Mouse (Mus musculus): ENCODE data around the gene Sh3rf1.

The Sh3rf1 gene

DNA sequence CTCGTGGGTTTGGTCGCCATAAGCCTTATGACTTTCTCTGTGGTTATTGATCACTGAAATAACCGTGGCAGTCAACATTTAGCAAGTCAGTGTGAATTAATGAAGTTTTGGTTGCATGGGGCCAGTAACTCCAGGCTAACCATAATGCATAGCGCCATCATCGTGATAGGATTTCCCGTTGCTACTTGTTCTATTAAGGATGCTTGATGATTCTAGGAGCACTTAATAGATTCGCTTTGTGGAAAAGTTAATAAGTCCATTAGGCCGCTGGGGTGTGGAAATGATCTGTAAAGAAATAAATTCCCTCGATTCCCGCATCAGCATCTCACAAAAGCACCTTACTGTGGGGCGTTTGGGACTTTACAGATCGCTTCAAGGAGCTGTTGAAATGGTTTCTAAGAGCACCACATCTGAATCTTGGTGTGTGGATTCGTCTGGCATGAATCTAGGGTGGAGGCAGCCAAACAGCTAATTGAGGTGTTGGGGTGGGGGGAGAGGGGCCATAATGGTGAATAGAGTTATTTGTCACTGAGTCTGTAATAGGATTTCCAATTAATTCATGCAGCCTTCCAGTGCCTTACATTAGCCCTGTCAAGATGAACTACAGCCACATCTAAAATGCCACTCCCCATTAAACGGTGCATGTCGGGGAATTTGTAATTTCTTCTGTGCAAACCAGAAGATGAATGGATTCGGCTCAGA, 101.5 kb downstream of the Sh3rf1 start:
- DNase-seq = no peak

DNA sequence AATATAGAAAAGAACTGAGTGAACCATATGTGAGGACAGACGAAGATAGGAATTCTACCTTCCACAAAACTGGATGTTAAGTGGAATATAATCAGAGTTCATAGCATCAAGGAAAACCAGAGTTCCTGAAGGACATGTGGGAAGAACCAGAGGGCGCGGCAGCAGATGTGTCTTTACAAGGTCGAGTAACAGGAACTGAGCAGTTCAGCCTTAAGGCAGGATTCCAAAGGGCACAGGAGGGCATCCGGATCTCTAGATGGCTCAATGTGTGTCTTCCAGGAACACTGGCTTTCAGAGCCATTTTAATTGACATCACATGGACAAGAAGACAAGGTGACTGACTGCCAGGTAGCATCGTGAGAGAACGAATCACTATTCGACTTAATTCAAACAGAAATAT, 102.6 kb downstream of the Sh3rf1 start:
- DNase-seq = no peak

DNA sequence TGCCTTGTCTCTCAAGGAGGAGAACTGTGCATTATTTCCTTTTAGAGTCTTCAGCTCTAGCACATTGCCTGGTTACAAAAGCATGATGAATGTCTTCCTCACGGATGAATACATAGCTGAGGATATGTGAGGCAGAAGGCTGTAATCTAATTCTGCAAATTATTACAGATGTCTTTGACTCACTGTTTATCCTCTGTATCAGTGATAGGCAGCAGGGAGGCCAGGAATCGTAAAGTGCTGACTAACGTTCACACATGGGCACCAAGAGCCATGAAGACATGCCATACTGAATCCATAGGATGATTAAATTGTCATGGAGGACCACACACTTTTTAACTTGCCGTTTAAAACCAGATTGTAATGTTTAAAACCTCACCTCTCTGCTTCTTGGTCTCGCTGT, 103.7 kb downstream of the Sh3rf1 start:
- DNase-seq = no peak

DNA sequence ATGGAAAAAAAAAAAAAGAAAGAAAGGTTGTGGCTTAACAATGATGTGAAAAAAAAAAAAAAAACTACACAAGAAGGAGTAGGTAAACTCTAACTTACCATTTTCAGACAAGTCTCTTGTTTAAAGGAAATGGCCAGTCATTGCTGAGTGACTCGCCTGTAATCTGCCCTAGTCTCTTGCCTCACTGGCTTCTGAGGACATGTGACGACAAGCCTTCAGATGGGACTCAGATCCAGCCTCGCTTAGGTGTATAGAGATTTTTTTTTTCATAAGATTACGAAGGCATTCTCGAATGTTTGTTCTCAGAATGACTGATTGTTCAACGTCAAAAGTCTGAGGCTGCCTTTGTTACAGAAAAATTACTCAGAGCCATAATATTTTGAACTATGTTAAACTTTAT, 116.0 kb downstream of the Sh3rf1 start:
- no peak for DNase-seq

DNA sequence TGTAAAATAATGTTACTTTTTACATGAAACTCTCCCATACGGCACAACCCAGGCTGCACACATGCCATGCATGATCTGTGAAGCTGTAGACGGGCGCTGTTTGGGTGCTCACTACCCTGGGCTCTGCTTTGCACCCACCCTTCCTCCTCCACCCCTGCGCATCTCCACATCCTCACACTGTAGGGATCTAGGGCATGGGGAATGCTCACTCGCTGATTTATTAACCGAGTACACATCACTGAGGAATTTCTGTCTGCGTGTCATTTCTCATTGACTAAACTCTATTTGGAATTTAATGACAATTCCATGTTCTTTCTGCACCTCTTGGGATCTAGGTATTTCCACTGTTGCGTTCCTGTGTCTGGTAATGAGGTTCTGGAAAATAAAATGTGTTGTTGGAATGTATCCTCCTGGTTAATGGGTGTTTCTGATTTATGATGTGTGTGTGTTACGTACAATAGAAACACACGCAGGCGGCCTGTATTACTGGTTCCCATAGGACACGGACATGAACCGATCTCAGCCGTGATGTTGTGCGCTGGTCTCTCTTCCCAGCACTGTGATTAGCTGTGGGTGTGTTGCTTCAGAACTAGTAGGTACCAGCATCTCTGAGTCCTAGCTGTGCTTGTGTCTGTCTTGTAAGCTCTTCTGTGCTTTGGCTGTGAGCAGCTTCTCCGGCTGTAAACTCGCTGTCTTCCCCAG, 116.8 kb downstream of the Sh3rf1 start:
- DNase-seq = no peak

DNA sequence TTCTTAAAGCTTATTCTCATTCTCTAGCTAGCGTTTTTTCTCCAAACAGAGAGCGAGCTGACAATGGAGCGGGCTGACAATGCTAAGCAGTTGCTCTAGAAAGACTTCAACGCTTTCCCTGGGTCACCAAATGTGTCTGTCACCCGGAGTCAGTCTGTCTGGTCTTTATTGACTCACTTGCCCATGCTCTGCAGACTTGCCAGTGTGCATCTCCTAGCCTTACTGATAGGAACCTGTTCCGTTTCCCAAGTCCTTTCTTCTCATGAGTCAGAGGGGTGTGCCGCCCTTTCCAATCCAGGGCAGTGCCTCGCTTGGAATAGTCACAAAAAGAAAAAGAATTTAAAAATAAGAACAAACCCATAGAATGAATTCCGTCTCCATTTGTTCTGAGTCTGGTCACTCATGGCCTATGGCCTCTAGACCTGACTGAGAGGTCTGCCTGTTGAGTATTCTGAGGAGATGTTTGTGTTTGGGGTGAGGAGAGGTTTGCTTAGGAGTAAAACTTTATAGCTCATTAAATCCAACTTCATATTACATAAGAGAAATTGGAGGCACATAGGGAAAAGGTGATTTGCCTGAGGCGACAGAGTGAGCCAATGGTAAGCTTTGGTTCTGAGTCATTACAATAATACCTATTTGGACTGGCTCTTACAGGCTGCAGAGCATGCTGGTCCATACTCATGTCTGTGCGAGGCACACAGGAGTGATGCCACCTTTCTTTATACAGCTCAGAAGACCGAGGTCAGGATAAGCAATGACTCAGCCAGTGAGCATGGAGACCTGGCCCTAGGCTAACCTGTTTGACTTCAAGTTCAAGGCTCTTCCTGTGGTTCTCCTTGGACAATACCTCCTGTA, 118.1 kb downstream of the Sh3rf1 start:
- no peak for DNase-seq

DNA sequence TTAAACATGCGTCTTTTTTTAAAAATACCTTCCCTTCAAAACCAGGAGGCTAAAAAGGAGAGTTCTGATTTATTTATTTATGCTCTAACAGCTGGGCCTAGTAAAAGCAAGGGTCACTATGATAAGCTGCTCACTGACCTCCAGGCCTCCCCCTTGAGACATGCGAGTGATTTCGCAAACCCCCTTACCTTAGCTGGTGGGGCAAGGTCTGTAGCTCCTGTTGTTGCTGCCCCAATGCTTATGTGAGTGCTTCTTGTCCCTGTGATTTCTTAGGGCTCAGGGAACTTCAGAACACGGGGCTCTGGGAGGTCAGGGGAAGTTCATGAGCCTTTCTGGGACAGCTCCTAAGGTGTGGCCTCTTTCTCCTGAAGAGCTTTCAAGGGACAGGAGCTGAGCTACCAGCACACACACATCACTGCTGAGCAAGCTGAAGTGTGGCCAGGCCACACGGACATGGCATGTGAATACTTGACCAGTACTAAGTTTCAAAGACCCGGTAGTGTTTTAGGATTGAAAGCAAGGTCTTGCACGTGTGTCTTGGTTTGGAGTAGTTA, 118.9 kb downstream of the Sh3rf1 start:
- DNase-seq = no peak

DNA sequence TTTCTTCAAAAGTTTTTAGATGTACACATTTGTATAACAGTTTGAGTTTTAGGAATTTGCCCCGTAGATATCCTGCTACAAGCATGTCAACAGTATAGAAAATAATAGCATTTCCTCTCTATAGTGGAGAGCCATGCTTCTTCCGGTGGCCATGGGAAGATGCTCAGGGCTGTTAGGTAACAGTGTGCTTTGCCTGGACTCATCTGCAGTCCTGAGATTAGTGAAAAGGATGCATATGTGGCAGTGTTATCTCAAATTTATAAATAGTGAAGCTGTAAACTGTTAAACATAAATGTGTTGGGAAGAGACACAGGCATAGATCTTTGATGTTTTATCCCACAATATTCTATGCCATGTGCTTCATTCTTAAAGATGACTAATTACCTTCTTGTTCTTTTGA, 120.8 kb downstream of the Sh3rf1 start:
- no peak for DNase-seq

DNA sequence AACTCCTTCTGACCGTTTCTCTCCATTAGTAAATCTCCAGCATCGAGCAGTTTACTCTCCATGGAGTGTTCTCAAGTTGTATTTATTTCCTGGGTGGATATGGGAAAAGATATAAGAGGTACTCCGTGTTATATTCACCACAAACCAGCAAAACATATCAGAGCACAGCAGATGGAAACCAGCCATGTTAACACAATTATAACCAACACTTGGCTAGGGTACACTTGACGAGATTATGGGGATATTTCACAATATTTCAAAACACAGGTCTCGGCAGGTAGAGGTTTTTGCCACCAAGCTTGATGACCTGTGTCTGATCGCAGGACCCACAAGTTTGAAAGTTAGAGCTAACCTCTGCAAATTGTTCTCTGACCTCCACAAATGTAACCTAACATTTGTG, 123.3 kb downstream of the Sh3rf1 start:
- no peak for DNase-seq

DNA sequence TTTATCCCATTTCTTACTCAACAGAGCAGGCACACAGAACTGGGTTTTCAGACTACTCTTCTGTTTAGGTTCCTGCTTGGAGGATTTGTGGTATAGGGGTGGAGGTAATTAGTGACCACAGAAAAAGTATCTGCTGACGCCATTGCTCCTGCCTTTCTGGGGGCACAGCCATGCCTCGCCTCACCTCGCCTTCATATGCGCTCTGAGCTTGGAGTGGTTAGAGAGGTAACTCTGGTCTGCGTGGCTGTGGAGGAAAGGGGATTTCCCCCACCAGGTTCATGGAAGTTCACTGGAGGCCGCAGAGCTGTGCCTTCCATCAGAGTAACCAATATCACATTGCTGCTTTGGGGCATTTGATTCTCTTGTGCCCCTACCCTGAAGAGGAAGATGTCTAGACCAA, 123.9 kb downstream of the Sh3rf1 start:
- DNase-seq = no peak

DNA sequence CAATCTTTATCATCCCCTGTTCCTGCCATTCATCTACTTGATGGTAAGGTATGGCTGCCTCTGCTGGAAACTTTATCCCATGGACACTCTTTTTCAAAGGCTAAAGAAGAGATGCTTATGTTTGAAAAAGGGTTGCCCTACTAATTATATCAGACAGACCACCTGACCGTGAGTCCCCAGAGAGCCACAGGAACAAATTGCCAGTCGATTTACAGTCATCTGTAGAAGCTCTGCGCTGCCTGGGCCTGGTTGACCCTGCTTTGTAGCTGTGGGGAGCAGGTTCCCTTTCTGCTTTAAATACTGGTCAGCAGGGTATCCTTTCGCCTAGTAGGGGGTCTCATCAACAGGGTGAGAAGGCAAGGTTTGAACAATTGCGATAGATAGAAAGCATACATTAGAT, 124.4 kb downstream of the Sh3rf1 start:
- DNase-seq = no peak

DNA sequence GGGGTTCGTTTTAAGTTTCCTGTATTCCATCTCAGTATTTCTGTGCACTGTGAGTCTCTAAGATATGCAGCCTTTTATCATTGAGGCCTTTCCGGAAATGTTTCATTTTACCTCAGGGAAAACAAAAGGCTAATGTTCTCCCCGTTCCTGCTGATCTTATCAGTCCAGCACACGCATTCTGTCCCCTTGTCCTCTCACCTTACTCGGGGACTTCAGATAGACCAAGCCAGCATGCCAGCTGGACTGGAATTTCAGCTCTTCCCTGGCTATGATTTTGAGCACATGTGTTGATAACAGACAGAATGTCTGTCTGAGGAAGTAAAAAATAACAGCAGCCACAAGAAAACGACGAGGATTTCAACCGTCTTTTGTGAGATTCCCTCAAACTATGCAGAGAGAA, 124.8 kb downstream of the Sh3rf1 start:
- no peak for DNase-seq

DNA sequence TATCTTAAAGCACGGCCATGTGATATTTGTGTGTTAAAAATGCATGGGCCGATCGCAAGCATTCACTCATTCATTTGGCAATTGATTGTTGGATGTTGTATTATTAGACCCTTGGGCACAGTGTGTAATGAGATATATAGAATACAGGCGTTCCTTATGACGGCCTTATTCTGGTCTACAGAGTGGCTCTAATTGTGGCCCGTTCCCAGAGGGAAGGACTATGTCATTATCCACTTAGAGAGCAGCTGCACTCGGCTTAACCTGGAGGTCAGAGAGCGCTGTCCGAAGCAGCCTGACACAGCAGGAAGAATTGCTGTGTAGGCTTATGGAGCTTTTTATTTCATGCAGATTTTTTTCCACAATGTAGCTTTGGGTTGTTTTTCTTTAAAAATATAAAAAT, 126.8 kb downstream of the Sh3rf1 start:
- DNase-seq = peak; percentile 54

DNA sequence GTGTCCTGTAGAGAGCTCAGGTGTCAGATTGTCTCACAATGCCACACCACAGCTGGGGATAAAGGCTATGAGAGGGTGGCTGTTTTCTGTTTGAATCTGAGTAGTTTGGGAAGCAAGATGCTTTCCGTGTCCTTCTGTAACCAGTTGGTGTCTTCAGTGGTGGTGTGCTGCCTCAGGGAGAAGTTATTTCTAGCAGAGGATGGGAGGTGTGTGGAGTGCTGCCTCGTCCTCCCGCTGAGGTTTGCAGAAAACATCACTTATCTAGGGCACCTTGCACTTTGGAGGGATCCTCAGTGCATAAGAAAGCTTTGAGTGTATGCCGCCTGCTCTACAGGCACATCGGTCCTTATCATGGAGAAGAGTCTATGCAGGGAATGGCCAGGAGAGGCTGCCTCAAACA, 128.0 kb downstream of the Sh3rf1 start:
- DNase-seq = no peak

DNA sequence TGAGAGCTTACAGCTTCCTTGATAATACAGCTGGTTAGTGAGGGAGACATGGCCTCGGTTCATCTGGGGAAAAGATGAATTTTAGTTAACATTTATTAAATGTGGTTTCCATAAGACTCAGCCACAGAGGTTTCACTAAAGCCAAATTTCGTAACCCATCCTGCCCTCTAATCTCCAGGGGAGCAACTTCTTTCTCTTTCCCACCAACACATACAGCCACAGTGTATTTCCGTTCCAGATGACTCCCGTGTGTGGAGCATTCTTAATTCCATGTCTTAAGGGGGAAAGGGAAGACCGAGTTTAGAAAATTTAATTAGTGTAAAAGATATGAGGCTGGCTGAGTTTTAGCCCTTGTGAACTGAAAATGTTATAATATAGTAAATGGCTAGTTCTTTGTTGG, 131.8 kb downstream of the Sh3rf1 start:
- DNase-seq = no peak

DNA sequence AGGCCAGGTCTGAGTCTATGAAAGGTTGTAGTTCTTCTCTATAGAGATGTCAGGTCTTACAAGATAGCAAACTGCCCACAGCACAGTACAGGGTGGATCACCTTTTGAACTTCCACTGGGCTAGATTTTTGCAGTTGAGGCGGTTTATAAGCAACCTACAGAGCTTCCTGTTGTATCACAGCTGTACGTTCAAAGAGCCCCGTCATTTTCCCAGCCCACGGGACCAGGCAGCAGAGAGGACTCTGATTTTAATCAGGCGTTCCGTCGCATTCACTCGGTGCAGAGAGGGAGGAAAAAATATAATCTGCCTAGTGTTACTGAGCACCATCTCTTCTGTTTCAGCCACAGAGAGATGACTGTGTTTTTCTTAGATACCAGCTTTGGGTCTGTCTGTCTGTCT, 135.3 kb downstream of the Sh3rf1 start:
- DNase-seq = no peak

DNA sequence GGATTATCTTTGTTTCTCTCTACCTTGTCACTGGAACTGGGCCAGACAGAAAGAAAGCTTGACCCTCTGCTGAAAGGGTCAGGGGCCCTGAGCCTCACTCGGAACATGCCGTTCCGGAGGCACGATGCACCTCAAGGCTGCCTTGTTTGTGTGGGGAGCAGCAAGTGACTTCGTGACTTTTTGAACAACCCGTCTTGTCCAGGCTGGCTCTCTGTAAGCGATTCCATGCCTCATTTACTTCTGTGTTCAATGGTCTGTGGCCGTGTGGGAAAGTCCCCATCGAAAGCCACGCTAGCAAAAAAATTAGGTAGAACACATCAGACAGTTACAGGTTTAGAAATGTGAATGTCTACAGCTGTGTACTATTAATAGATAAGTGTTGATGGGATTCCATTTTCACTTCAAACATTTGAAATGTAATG, 136.2 kb downstream of the Sh3rf1 start:
- DNase-seq = peak; percentile 36

DNA sequence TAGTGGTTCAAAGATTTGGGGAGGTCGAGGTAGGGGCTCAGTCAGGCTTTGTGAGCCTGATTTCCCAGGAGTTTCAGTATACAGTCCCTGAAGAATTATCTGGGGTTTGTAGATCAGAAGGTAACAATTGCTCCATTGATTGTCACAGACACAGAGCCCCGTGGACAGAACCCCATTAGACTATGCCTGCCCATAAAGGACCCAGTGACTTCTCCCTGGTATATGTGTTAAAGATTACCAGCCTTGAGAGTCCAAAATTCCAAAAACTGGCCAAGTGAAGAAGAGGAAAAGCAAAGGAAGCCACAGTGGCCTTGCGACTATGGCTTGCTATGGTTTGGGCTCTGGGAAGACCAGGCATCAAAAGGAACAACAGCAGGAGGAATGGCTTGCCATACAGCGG, 136.7 kb downstream of the Sh3rf1 start:
- DNase-seq = no peak

DNA sequence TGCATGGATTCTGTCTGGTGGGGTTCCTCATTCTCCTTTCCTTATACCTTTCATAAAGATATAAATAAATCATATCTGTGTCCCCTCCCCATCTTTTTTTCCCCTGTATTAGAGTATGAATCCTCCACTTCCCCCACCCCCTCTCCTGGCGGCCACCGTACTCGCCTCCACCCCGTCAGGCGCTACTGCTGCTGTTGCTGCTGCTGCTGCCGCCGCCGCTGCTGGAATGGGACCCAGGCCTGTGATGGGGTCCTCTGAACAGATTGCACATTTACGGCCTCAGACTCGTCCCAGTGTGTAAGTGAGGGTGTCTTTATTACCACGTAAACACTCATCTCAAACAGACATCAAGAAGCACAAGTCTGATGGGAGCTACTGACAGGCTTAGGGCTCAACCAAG, 137.8 kb downstream of the Sh3rf1 start:
- no peak for DNase-seq

DNA sequence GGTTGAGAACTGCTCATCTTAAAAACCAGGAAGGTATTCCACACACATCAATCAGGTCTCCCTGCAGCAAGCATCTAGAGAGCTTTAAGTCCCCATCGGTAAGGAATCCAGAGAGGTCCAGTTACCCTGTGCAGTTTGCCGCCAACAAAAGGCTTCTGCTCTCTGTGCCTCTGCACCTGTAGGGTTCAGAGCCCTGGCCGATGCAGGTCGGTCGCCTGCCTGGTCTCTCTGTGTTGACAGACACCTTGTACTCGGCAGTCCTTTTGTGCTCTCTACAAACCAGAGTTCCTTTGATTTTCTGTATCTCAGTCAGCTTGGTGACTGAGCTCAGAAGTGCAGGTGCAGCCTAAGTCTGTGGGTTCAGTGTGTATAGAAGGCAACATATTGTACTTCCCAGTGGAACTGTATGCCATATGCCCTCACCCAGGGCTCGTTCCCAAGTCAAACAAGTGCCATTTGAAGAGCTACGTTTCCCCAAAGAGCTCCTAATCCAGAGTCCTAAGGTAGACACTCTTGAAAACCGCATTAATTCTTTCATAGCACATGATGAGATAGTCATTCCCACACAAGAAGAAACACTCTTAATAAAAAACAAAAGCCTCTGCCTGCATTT, 138.7 kb downstream of the Sh3rf1 start:
- no peak for DNase-seq

DNA sequence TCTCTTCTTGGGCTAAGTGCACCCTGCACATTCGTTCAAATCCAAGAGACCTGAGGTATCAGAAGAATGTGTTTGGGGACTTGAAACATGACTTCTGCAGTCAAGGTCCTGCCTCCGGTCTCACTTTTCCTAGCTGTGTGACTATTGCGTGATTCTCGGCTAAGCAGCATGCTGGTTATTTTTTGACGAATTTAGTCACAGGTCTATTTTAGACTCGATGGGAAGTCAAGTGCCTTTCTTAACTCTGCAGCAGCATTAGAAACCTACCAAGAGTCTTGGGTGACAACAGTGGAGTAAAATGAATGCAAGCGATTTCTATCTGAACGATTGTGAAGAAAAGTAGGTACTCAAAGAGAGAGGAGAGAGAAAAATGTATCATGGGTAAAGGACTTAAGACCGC, 149.6 kb downstream of the Sh3rf1 start:
- no peak for DNase-seq

DNA sequence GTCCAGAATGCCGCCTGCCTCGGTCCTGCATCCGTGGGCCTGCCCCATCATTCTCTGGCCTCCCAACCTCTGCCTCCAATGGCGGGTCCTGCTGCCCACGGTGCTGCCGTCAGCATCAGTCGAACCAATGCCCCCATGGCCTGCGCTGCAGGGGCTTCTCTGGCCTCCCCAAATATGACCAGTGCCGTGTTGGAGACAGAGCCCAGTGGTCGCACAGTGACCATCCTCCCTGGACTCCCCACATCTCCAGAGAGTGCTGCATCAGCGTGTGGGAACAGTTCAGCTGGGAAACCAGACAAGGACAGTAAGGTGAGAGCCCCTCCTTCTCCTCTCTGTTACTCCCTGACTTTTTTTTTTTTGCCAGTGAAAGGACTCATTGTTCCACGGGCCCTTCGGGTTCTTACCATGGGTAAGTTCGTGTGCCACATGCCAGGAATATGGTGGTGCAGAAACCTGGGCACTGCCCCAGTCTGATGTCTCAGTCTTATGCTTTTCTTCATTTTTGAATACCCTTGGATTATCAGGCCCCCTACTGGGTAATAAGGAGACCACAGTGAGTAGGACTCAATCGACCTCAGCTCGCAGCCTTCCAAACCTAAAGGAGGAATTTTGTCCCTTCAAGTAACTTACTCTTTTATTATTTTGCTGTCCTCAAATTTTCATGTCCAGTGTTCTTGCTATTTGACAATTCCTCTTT, 150.5 kb downstream of the Sh3rf1 start:
- no peak for DNase-seq

DNA sequence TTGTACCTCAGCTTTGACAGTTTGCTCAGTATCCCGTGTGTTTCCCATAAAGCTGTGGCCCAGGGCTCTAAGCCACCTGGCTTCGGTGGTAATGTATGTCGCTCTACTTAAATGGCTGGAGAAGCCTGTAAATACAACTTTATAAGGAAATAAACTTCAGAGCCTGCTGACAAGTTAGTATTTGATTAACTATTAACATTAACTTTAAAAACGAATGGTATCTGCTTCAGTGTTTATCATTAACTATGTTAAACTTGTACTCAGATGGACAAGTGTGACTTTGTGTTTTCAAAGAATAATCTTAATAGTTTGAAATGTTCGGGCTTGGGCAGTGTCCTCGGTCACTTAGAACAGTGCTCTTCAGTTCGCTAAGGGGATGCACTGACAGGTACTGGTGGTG, 151.5 kb downstream of the Sh3rf1 start:
- no peak for DNase-seq
